Mouse (Mus musculus) erythroblast, adult 5-6 weeks (primary cell): Measurements from ENCODE around the gene Cnep1r1. TPM values are rescaled to one million over a fixed set of nuclear protein-coding genes. Genes with fewer than 3 reads are reported as not detected.

Source experiments
- ATAC-seq: replicated peaks from 2 replicates; pipeline ENCODE4 v1.8.0; 2016; ENCODE audit warnings: moderate number of reproducible peaks, mild to moderate bottlenecking, moderate TSS enrichment, inconsistent platforms; ENCODE audit not compliant: poor library complexity, low FRiP score, severe bottlenecking
- total RNA-seq, 2 experiments: library from RNA; stranded (forward) in 1 of 2; stranded (reverse) in 1 of 2; fragments of 150-400 nt in 1 of 2; fragments of 200-764, 138-1000 nt in 1 of 2; gene quantifications; 2 replicates each; pipeline versions ENCODE4 v1.2.3 to v1.2.4; 2015 to 2017; ENCODE audit warnings: low replicate concordance in 2 of 2

The Cnep1r1 gene
- total RNA-seq, 2 experiments from 2014 or later = 34.2 to 64.9 TPM

DNA sequence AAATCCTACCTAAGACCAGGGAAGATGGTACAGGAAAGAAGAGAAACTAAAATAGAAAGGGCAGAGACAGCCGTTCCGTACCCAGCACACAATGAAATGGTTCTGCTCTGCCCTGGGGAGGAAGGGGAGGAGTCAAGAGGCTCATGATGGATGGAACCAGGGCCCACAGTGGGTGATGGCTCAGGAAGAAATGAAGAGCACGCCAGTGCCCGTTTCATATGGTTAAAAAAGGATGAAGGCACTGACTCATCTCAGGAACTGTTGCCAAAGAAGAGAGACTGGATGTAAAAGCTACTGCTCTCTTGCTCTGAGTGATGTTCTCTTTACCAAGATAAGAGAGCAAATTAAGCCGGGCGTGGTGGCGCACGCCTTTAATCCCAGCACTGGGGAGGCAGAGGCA lies 58.7 kb downstream of the Cnep1r1 start:
- ATAC-seq = no peak

GRCm38 (mm10) chr8:88183121-88183520 lies 64.6 kb downstream of the Cnep1r1 start:
- no peak for ATAC-seq

Other genes starting within 250 kb of the Cnep1r1 start
- gene Zfp423, start 159.2 kb upstream of the Cnep1r1 start, total RNA-seq (2015; ENCODE audit: low replicate concordance) = not detected in 2 replicates
- gene Zfp423, start 159.2 kb upstream of the Cnep1r1 start, total RNA-seq (2017; ENCODE audit: low replicate concordance) = 3.2 TPM in 1 of 2 replicates, not detected in the other
- gene Heatr3, start 19.1 kb downstream of the Cnep1r1 start, total RNA-seq (2015; ENCODE audit: low replicate concordance) = 5.0 and 7.3 TPM in 2 replicates
- 4.3 and 12.0 TPM in 2 replicates for gene Heatr3, start 19.1 kb downstream of the Cnep1r1 start, total RNA-seq (2017; ENCODE audit: low replicate concordance)
- 10.0 and 12.3 TPM in 2 replicates for gene Tent4b, start 80.4 kb downstream of the Cnep1r1 start, total RNA-seq (2015; ENCODE audit: low replicate concordance)
- 6.6 and 15.5 TPM in 2 replicates for gene Tent4b, start 80.4 kb downstream of the Cnep1r1 start, total RNA-seq (2017; ENCODE audit: low replicate concordance)
- gene Adcy7, start 153.6 kb downstream of the Cnep1r1 start, total RNA-seq (2015; ENCODE audit: low replicate concordance) = 6.1 and 11.3 TPM in 2 replicates
- gene Adcy7, start 153.6 kb downstream of the Cnep1r1 start, total RNA-seq (2017; ENCODE audit: low replicate concordance) = 8.9 and 13.0 TPM in 2 replicates
- 22.5 and 49.5 TPM in 2 replicates for gene Brd7, start 243.4 kb downstream of the Cnep1r1 start, total RNA-seq (2015; ENCODE audit: low replicate concordance)
- gene Brd7, start 243.4 kb downstream of the Cnep1r1 start, total RNA-seq (2017; ENCODE audit: low replicate concordance) = 11.8 and 28.7 TPM in 2 replicates